Mouse (Mus musculus): Measurements from ENCODE around the gene Bcorl1. TPM values are rescaled to one million over a fixed set of nuclear protein-coding genes. Genes with fewer than 3 reads are reported as not detected.

Gene Bcorl1
- total RNA-seq, 2 experiments from 2014 or later: 11.1 to 11.2 TPM

GRCm38 (mm10) chrX:48439036-48439435 lies 97.9 kb downstream of the Bcorl1 start:
- DNase-seq (ENCODE audit: low spot score in 2 of 2): no peak

- no peak for DNase-seq (ENCODE audit: low spot score in 2 of 2)
Observed at GRCm38 (mm10) chrX:48441548-48441947, 100.4 kb downstream of the Bcorl1 start.

GRCm38 (mm10) chrX:48441954-48442353 lies 100.8 kb downstream of the Bcorl1 start:
- no peak for DNase-seq (ENCODE audit: low spot score in 2 of 2)

- no peak for DNase-seq (ENCODE audit: low spot score in 2 of 2)
Observed at GRCm38 (mm10) chrX:48444677-48445076, 103.5 kb downstream of the Bcorl1 start.

GRCm38 (mm10) chrX:48449646-48450045 lies 108.5 kb downstream of the Bcorl1 start:
- DNase-seq (ENCODE audit: low spot score in 2 of 2): no peak

- DNase-seq (ENCODE audit: low spot score in 2 of 2): no peak
Observed at GRCm38 (mm10) chrX:48452231-48452890, 111.2 kb downstream of the Bcorl1 start.

GRCm38 (mm10) chrX:48452931-48453673 lies 111.9 kb downstream of the Bcorl1 start:
- peak in 1 of 2 experiments; percentile 27 for DNase-seq (ENCODE audit: low spot score in 2 of 2)

- peak; percentile 71 to 80 for DNase-seq (ENCODE audit: low spot score in 2 of 2)
Observed at GRCm38 (mm10) chrX:48453736-48454494, 112.8 kb downstream of the Bcorl1 start.

- no peak for DNase-seq (ENCODE audit: low spot score in 2 of 2)
Observed at GRCm38 (mm10) chrX:48454495-48454878, 113.3 kb downstream of the Bcorl1 start.

- no peak for DNase-seq (ENCODE audit: low spot score in 2 of 2)
Observed at GRCm38 (mm10) chrX:48455018-48455417, 113.9 kb downstream of the Bcorl1 start.

- no peak for DNase-seq (ENCODE audit: low spot score in 2 of 2)
Observed at GRCm38 (mm10) chrX:48456956-48457355, 115.8 kb downstream of the Bcorl1 start.

Other genes with a start within 250 kb of the Bcorl1 start
- gene Xpnpep2, start 232.6 kb upstream of the Bcorl1 start, total RNA-seq (2021): 1 to 10 TPM; 1.5 to 4.0 TPM
- gene Sash3, start 194.9 kb upstream of the Bcorl1 start, total RNA-seq (2021): 1 to 10 TPM; 1.5 to 1.8 TPM
- 10 to 100 TPM; 19.7 to 21.4 TPM for gene Zdhhc9, start 132.5 kb upstream of the Bcorl1 start, total RNA-seq (2021)
- 10 to 100 TPM; 19.2 to 19.5 TPM for gene Utp14a, start 84.5 kb upstream of the Bcorl1 start, total RNA-seq (2021)
- 10 to 100 TPM; 19.2 to 19.5 TPM for gene Elf4, start 121.8 kb downstream of the Bcorl1 start, total RNA-seq (2021)
- gene Aifm1, start 172.2 kb downstream of the Bcorl1 start, total RNA-seq (2021): 10 to 100 TPM; 40.0 to 43.3 TPM
- 1 to 10 TPM in 1 of 2 experiments, under 1 TPM in 1; 0.56 to 1.8 TPM for gene Rab33a, start 177.9 kb downstream of the Bcorl1 start, total RNA-seq (2021)

All from gastrocnemius, postnatal 4 days (tissue).